Mouse (Mus musculus): ENCODE results near the gene Rassf2. TPM values are rescaled to one million over a fixed set of nuclear protein-coding genes. Genes with fewer than 3 reads are reported as not detected.

The Rassf2 gene
- polyA plus RNA-seq, 1 experiment, result 0.94 TPM

- H3K79me2 ChIP-seq (ENCODE audit: control insufficient read depth, insufficient read depth), result no peaks in the 10 kb centered on the region
These were observed 72.3 kb downstream of the Rassf2 start for GRCm38 (mm10) chr2:131957731-131958222.

DNA sequence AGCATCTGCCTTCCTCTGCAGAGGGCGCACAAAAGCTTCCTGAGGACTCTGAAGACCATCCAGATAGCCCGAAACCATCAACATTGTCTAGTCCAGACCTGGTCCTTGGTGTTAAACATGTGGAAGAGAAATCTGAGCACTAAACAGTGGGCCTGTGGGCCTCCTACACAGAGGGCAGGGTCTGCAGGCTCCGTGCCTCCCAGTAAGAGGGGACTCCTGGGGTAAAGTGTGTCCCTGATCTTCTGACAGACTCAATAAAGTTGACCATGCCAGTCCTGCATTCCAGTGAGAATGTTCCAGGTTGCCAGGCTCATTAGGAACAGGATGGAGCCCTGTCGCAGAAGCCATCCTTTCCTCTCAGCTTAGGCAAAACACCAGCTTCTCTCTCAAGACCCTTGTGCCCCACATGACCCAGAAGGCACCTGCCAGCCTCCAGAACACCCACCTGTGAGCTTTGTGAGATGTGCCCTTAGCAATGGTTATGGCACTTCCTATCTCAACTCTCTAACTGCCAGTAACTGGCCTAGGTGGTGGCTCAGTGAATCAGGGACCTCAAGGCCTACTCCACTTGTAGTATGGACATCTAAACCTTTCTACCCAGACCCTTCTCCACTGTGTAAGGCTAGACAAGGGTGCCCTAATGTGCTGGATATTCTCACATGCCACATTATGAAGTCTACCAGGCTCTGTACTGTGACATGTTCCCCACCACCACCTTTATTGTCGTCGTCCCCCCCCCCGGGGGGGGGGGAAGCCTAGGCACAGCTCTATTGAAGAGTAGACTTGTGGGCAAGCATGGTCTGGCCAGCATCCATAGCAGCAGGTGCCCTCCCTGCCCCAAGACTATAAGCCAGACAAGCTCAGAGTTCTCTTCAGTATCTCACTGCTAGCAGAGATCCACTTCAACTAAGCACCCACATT lies 73.5 kb downstream of the Rassf2 start:
- TF ChIP-seq MAX (IDR thresholded peaks at IDR 0.05) (no peak), MYOD1 (IDR thresholded peaks at IDR 0.05; ENCODE audit: control insufficient read depth, insufficient read length, low read depth) (no peak), FOSL1 (IDR thresholded peaks at IDR 0.05; ENCODE audit: insufficient read depth, low read length, poor library complexity, severe bottlenecking) (no peak), USF1 (IDR thresholded peaks at IDR 0.05; ENCODE audit: low read depth) (no peak), MYOG (IDR thresholded peaks at IDR 0.05; ENCODE audit: control insufficient read depth, extremely low read depth, insufficient read length) (no peak), CEBPB (IDR thresholded peaks at IDR 0.05; ENCODE audit: low read depth) (no peak), CTCF (IDR thresholded peaks at IDR 0.05; ENCODE audit: control insufficient read depth, insufficient read depth, insufficient read length) (no peak)
- Histone ChIP-seq H3K4me3 (ENCODE audit: insufficient read depth, poor library complexity, severe bottlenecking) (no peak overlapping the region), H3K27me3 (ENCODE audit: control insufficient read depth, insufficient read depth, insufficient read length) (peaks cover 9% of the 10 kb centered on the region)

More at GRCm38 (mm10) chr2:131957731-131958222, 72.3 kb downstream of the Rassf2 start:
- no peak overlapping the region for H3ac ChIP-seq (ENCODE audit: control insufficient read depth, insufficient read length, low read depth)
- H3K27me3 ChIP-seq (ENCODE audit: control insufficient read depth, insufficient read depth, insufficient read length), result peaks cover 10% of the 10 kb centered on the region
- H3K4me3 ChIP-seq (ENCODE audit: insufficient read depth, poor library complexity, severe bottlenecking), result no peak overlapping the region
- TF ChIP-seq MYOG (IDR thresholded peaks at IDR 0.05; ENCODE audit: control insufficient read depth, extremely low read depth, insufficient read length), result no peak
- no peak for TF ChIP-seq FOSL1 (IDR thresholded peaks at IDR 0.05; ENCODE audit: insufficient read depth, low read length, poor library complexity, severe bottlenecking)
- no peak for TF ChIP-seq MAX (IDR thresholded peaks at IDR 0.05)
- no peak for TF ChIP-seq CTCF (IDR thresholded peaks at IDR 0.05; ENCODE audit: control insufficient read depth, insufficient read depth, insufficient read length)
- TF ChIP-seq MYOD1 (IDR thresholded peaks at IDR 0.05; ENCODE audit: control insufficient read depth, insufficient read length, low read depth), result no peak
- TF ChIP-seq CEBPB (IDR thresholded peaks at IDR 0.05; ENCODE audit: low read depth), result no peak
- no peak for TF ChIP-seq USF1 (IDR thresholded peaks at IDR 0.05; ENCODE audit: low read depth)
- H3K36me3 ChIP-seq (ENCODE audit: control insufficient read depth, insufficient read depth), result no peaks in the 10 kb centered on the region
- no peaks in the 10 kb centered on the region for H3K79me3 ChIP-seq (ENCODE audit: low read depth)

DNA sequence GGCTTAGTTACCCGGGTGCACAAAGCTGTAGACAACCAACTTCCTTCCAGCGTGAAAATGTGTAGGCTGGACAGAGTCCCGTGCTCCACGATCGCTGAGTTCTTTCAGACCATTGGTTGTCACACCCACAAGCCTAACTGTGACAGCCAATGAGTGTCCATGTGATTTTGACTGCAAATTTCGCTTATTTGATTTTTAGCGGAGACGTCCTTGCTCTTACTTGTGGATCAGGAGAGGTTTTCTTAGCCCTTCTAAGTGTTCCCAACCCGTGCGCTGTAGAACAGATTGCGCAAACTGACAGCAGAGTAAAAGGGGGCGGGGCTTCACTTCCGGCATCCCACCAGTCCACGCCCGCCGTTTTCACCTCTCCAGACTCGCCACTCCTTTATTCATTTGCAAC lies 74.8 kb downstream of the Rassf2 start:
- Histone ChIP-seq H3K27me3 (ENCODE audit: control insufficient read depth, insufficient read depth, insufficient read length) (peaks cover 8% of the 10 kb centered on the region), H3ac (ENCODE audit: control insufficient read depth, insufficient read length, low read depth) (no peak overlapping the region), H3K79me2 (ENCODE audit: control insufficient read depth, insufficient read depth) (no peaks in the 10 kb centered on the region), H3K4me3 (ENCODE audit: insufficient read depth, poor library complexity, severe bottlenecking) (no peak overlapping the region), H3K36me3 (ENCODE audit: control insufficient read depth, insufficient read depth) (no peaks in the 10 kb centered on the region), H3K79me3 (ENCODE audit: low read depth) (no peaks in the 10 kb centered on the region)
- TF ChIP-seq CEBPB (IDR thresholded peaks at IDR 0.05; ENCODE audit: low read depth) (peak; percentile 69), MYOD1 (IDR thresholded peaks at IDR 0.05; ENCODE audit: control insufficient read depth, insufficient read length, low read depth) (no peak), USF1 (IDR thresholded peaks at IDR 0.05; ENCODE audit: low read depth) (no peak)

More for the DNA sequence above, 73.5 kb downstream of the Rassf2 start:
- H3K79me3 ChIP-seq (ENCODE audit: low read depth), result no peaks in the 10 kb centered on the region
- no peaks in the 10 kb centered on the region for H3K79me2 ChIP-seq (ENCODE audit: control insufficient read depth, insufficient read depth)
- H3K36me3 ChIP-seq (ENCODE audit: control insufficient read depth, insufficient read depth), result no peaks in the 10 kb centered on the region
- H3ac ChIP-seq (ENCODE audit: control insufficient read depth, insufficient read length, low read depth), result no peak overlapping the region

DNA sequence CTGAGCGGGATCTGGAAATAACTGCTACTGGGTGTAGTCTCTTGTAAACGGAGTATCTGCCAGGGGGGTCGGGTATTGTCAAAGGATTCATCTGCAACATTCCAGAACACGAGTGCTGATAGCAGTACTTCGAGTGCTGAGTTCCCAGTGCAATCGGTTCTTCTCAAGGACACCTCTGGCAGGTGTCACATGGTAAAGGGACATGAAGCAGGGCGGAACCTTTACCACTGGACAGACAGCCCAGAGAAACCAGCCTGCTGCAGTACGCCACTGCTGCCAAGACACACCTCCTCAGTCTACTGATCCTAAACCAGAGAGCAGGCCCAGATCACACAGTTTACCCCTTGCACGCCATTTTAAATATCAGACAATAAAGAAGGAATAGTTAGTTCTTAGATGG lies 75.2 kb downstream of the Rassf2 start:
- no peaks in the 10 kb centered on the region for H3K79me2 ChIP-seq (ENCODE audit: control insufficient read depth, insufficient read depth)
- H3K36me3 ChIP-seq (ENCODE audit: control insufficient read depth, insufficient read depth), result no peaks in the 10 kb centered on the region
- H3K4me3 ChIP-seq (ENCODE audit: insufficient read depth, poor library complexity, severe bottlenecking), result no peak overlapping the region
- no peaks in the 10 kb centered on the region for H3K79me3 ChIP-seq (ENCODE audit: low read depth)
- TF ChIP-seq USF1 (IDR thresholded peaks at IDR 0.05; ENCODE audit: low read depth) (no peak), MYOG (IDR thresholded peaks at IDR 0.05; ENCODE audit: control insufficient read depth, extremely low read depth, insufficient read length) (no peak), CEBPB (IDR thresholded peaks at IDR 0.05; ENCODE audit: low read depth) (no peak), MAX (IDR thresholded peaks at IDR 0.05) (no peak), FOSL1 (IDR thresholded peaks at IDR 0.05; ENCODE audit: insufficient read depth, low read length, poor library complexity, severe bottlenecking) (no peak), CTCF (IDR thresholded peaks at IDR 0.05; ENCODE audit: control insufficient read depth, insufficient read depth, insufficient read length) (no peak), MYOD1 (IDR thresholded peaks at IDR 0.05; ENCODE audit: control insufficient read depth, insufficient read length, low read depth) (no peak)
- no peak overlapping the region for H3ac ChIP-seq (ENCODE audit: control insufficient read depth, insufficient read length, low read depth)
- H3K27me3 ChIP-seq (ENCODE audit: control insufficient read depth, insufficient read depth, insufficient read length), result peaks cover 8% of the 10 kb centered on the region

GRCm38 (mm10) chr2:131953711-131954110 lies 76.3 kb downstream of the Rassf2 start:
- no peak overlapping the region for H3ac ChIP-seq (ENCODE audit: control insufficient read depth, insufficient read length, low read depth)

More at GRCm38 (mm10) chr2:131953711-131954110, 76.3 kb downstream of the Rassf2 start:
- no peak overlapping the region for H3K4me3 ChIP-seq (ENCODE audit: insufficient read depth, poor library complexity, severe bottlenecking)
- H3K36me3 ChIP-seq (ENCODE audit: control insufficient read depth, insufficient read depth), result no peaks in the 10 kb centered on the region
- peaks cover 8% of the 10 kb centered on the region for H3K27me3 ChIP-seq (ENCODE audit: control insufficient read depth, insufficient read depth, insufficient read length)
- TF ChIP-seq MAX (IDR thresholded peaks at IDR 0.05) (no peak), FOSL1 (IDR thresholded peaks at IDR 0.05; ENCODE audit: insufficient read depth, low read length, poor library complexity, severe bottlenecking) (no peak), CEBPB (IDR thresholded peaks at IDR 0.05; ENCODE audit: low read depth) (no peak), USF1 (IDR thresholded peaks at IDR 0.05; ENCODE audit: low read depth) (no peak), CTCF (IDR thresholded peaks at IDR 0.05; ENCODE audit: control insufficient read depth, insufficient read depth, insufficient read length) (no peak), MYOG (IDR thresholded peaks at IDR 0.05; ENCODE audit: control insufficient read depth, extremely low read depth, insufficient read length) (no peak), MYOD1 (IDR thresholded peaks at IDR 0.05; ENCODE audit: control insufficient read depth, insufficient read length, low read depth) (no peak)
- no peaks in the 10 kb centered on the region for H3K79me2 ChIP-seq (ENCODE audit: control insufficient read depth, insufficient read depth)
- no peaks in the 10 kb centered on the region for H3K79me3 ChIP-seq (ENCODE audit: low read depth)

Data from C2C12 (cell line).